Comparison of ENCODE assay signal across 9 mouse cellular contexts in the genomic region with DNA sequence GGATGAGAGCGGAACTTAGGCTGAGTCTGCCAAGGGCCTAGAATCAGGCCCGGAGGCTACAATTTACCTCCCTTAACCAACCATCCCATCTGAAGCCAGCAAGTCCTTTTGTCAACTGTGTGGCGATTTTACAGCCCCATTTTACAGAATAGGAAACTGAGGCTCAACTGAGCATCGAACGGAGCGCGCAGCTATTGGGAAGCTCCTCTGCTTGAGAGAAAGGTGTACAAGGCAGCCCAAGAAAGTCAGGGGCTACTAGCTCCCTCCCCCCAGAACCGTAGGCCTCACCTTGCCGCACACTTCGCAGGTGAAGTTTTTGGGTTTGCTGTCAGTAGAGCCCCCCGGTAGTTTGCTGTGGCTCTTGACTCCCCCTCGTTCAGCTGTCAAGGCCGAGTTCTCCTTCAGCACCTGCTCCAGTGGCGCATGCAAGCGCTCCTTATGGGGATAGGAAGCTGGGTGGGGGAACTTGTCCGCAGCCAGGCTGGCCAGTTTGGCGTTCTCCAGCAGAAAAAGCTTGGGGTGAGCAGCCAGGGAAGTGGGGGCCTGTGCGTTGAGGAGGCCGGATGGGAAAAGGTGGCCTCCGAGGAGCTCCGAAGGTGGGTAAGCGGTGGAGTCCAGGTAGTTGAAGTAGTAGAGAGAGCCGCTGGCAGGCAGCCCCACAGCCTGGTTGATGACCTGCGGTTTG. TPM values are rescaled to one million over a fixed set of nuclear protein-coding genes. Genes with fewer than 3 reads are reported as not detected.
DNase-seq lines count a peak whose midpoint lies in the region; ATAC-seq and TF ChIP-seq lines count a peak whose summit lies in the region.
"Had no signal": no experiment of that assay in that cellular context is flagged by ENCODE, and none has a peak within 500 bp of the region (broad histone marks: within the 10 kb centered on the region; RNA-seq: fewer than 3 reads in every experiment).

No protein-coding gene starts in this region.

- TF ChIP-seq CTCF in lung, postnatal 0 days (IDR thresholded peaks at IDR 0.05): no peak

- ATAC-seq in hindbrain, embryonic 13.5 days (ENCODE audit: low FRiP score): no peak
- ATAC-seq in hindbrain, embryonic 11.5 days (ENCODE audit: low FRiP score): no peak
- no peak for ATAC-seq in forebrain, embryonic 12.5 days (ENCODE audit: low FRiP score)
- no peak for ATAC-seq in midbrain, embryonic 12.5 days (ENCODE audit: low FRiP score, low read depth)
- no peak for ATAC-seq in lung, postnatal 0 days

- H3K36me3 ChIP-seq in hindbrain, embryonic 13.5 days: no peaks in the 10 kb centered on the region
- H3K36me3 ChIP-seq in hindbrain, embryonic 11.5 days (ENCODE audit: control insufficient read depth, insufficient read depth, low read length): no peaks in the 10 kb centered on the region
- no peaks in the 10 kb centered on the region for H3K36me3 ChIP-seq in forebrain, embryonic 12.5 days (replicated peaks)
- H3K36me3 ChIP-seq in midbrain, embryonic 12.5 days: no peaks in the 10 kb centered on the region
- no peaks in the 10 kb centered on the region for H3K36me3 ChIP-seq in lung, postnatal 0 days (ENCODE audit: insufficient read depth, low read length)

- WGBS in hindbrain, embryonic 13.5 days: 3% methylated on average over 24 of the region's 24 CpGs
- WGBS in hindbrain, embryonic 11.5 days: 2% methylated on average over 24 of the region's 24 CpGs
- WGBS in forebrain, embryonic 12.5 days: 2% methylated on average over 24 of the region's 24 CpGs
- WGBS in midbrain, embryonic 12.5 days: 3% methylated on average over 24 of the region's 24 CpGs
- WGBS in lung, postnatal 0 days: 4% methylated on average over 23 of the region's 24 CpGs

- TF ChIP-seq EP300 in lung, postnatal 0 days (IDR thresholded peaks at IDR 0.05): no peak

- H3K27ac ChIP-seq in hindbrain, embryonic 13.5 days: no peak overlapping the region
- no peak overlapping the region for H3K27ac ChIP-seq in hindbrain, embryonic 11.5 days (ENCODE audit: low read depth, low read length)
- H3K27ac ChIP-seq in forebrain, embryonic 12.5 days: peak overlapping the region; percentile 96
- H3K27ac ChIP-seq in midbrain, embryonic 12.5 days (replicated peaks): peak overlapping the region; percentile 58
- H3K27ac ChIP-seq in lung, postnatal 0 days (ENCODE audit: low read length): no peak overlapping the region

- DNase-seq in hindbrain, embryonic 11.5 days (ENCODE audit: low spot score): no peak
- peak; percentile 41 for DNase-seq in ZHBTc4 (ENCODE audit: low read depth, low spot score)
- no peak for DNase-seq in left cerebral cortex, postnatal 4 days
- DNase-seq in lung, postnatal 4 days: no peak
- no peak for DNase-seq in lung, postnatal 0 days (ENCODE audit: low spot score)

- no peaks in the 10 kb centered on the region for H3K9me3 ChIP-seq in hindbrain, embryonic 13.5 days
- no peaks in the 10 kb centered on the region for H3K9me3 ChIP-seq in hindbrain, embryonic 11.5 days (ENCODE audit: control insufficient read depth, low read length)
- H3K9me3 ChIP-seq in forebrain, embryonic 12.5 days: no peaks in the 10 kb centered on the region
- no peaks in the 10 kb centered on the region for H3K9me3 ChIP-seq in midbrain, embryonic 12.5 days
- H3K9me3 ChIP-seq in lung, postnatal 0 days (ENCODE audit: low read length): no peaks in the 10 kb centered on the region

- peaks cover 100% of the 10 kb centered on the region for H3K27me3 ChIP-seq in hindbrain, embryonic 13.5 days
- peaks cover 97% of the 10 kb centered on the region for H3K27me3 ChIP-seq in hindbrain, embryonic 11.5 days (ENCODE audit: control insufficient read depth, insufficient read depth, low read length)
- H3K27me3 ChIP-seq in forebrain, embryonic 12.5 days: peaks cover 97% of the 10 kb centered on the region
- H3K27me3 ChIP-seq in midbrain, embryonic 12.5 days: peaks cover 100% of the 10 kb centered on the region
- peaks cover 97% of the 10 kb centered on the region for H3K27me3 ChIP-seq in lung, postnatal 0 days (replicated peaks; ENCODE audit: insufficient read depth, low read length)

- peak overlapping the region; percentile 11; the same call in 1 of the 2 replicates for H3K4me3 ChIP-seq in hindbrain, embryonic 13.5 days
- no peak overlapping the region for H3K4me3 ChIP-seq in hindbrain, embryonic 11.5 days (ENCODE audit: low read depth, low read length)
- H3K4me3 ChIP-seq in forebrain, embryonic 12.5 days (replicated peaks): peak overlapping the region; percentile 58
- peak overlapping the region; percentile 34 for H3K4me3 ChIP-seq in midbrain, embryonic 12.5 days
- H3K4me3 ChIP-seq in lung, postnatal 0 days (ENCODE audit: low read depth, low read length): no peak overlapping the region

- H3K9ac ChIP-seq in hindbrain, embryonic 13.5 days: no peak overlapping the region
- no peak overlapping the region for H3K9ac ChIP-seq in hindbrain, embryonic 11.5 days (ENCODE audit: low read depth, low read length)
- H3K9ac ChIP-seq in forebrain, embryonic 12.5 days: peak overlapping the region; percentile 90
- peak overlapping the region; percentile 11; the same call in 1 of the 2 replicates for H3K9ac ChIP-seq in midbrain, embryonic 12.5 days (replicated peaks)
- H3K9ac ChIP-seq in lung, postnatal 0 days (replicated peaks; ENCODE audit: low read depth): no peak overlapping the region

- H3K4me2 ChIP-seq in hindbrain, embryonic 13.5 days: no peak overlapping the region
- H3K4me2 ChIP-seq in hindbrain, embryonic 11.5 days (replicated peaks; ENCODE audit: low read depth, low read length): no peak overlapping the region
- H3K4me2 ChIP-seq in forebrain, embryonic 12.5 days: peak overlapping the region; percentile 57
- H3K4me2 ChIP-seq in midbrain, embryonic 12.5 days (replicated peaks): peak overlapping the region; percentile 29; the same call in 1 of the 2 replicates
- no peak overlapping the region for H3K4me2 ChIP-seq in lung, postnatal 0 days (replicated peaks; ENCODE audit: low read depth, low read length)

- intact Hi-C loops in left cerebral cortex, postnatal 4 days (cut with DNase I): loop anchor here (5.0 to 10.0 kb wide), 2 partner anchors 42 to 171 kb away; no protein-coding TSS in a partner anchor

- peaks cover 22% of the 10 kb centered on the region for H3K4me1 ChIP-seq in hindbrain, embryonic 13.5 days (replicated peaks)
- H3K4me1 ChIP-seq in hindbrain, embryonic 11.5 days (replicated peaks; ENCODE audit: control insufficient read depth, insufficient read depth, low read length): no peaks in the 10 kb centered on the region; the same call in 1 of the 2 replicates
- peaks cover 58% of the 10 kb centered on the region for H3K4me1 ChIP-seq in forebrain, embryonic 12.5 days
- H3K4me1 ChIP-seq in midbrain, embryonic 12.5 days: peaks cover 50% of the 10 kb centered on the region
- no peaks in the 10 kb centered on the region for H3K4me1 ChIP-seq in lung, postnatal 0 days (ENCODE audit: insufficient read depth, low read depth, low read length)

RNA-seq across cellular contexts. Expression of a gene that starts 3.8 kb away (rescaled TPM):
- polyA plus RNA-seq in hindbrain, embryonic 13.5 days (2015; fragmentation: Nextera tagmentation; extraction: Ambion mirVana): 0.10 and 0.74 TPM in 2 replicates
- polyA plus RNA-seq in hindbrain, embryonic 11.5 days (2014; fragmentation: Nextera tagmentation; extraction: Ambion mirVana): not detected in 2 replicates
- 46.8 and 52.6 TPM in 2 replicates for polyA plus RNA-seq in forebrain, embryonic 12.5 days (2016; fragmentation: Nextera tagmentation; extraction: Ambion mirVana)
- 2.9 and 7.7 TPM in 2 replicates for polyA plus RNA-seq in midbrain, embryonic 12.5 days (2016; fragmentation: Nextera tagmentation; extraction: Ambion mirVana)
- total RNA-seq in left cerebral cortex, postnatal 4 days (2021): 10 to 100 TPM; 53.3 to 54.3 TPM
- not detected in 2 replicates for polyA plus RNA-seq in lung, postnatal 0 days (2015; fragmentation: Nextera tagmentation; extraction: Ambion mirVana)
- total RNA-seq: megakaryocyte-erythroid progenitor cell, adult 5-6 weeks had no signal

Comparison
In these comparisons a context has a peak if more than half of its experiments do, and no peak if none do; other contexts are left out.
1. H3K4me3 ChIP-seq: peak in hindbrain, embryonic 13.5 days (single experiment), forebrain, embryonic 12.5 days (single experiment) and midbrain, embryonic 12.5 days (single experiment); none in hindbrain, embryonic 11.5 days (single experiment) and lung, postnatal 0 days (single experiment).
2. H3K27ac ChIP-seq: peak in forebrain, embryonic 12.5 days (single experiment) and midbrain, embryonic 12.5 days (single experiment); none in hindbrain, embryonic 13.5 days (single experiment), hindbrain, embryonic 11.5 days (single experiment) and lung, postnatal 0 days (single experiment).
3. H3K4me2 ChIP-seq: peak in forebrain, embryonic 12.5 days (single experiment) and midbrain, embryonic 12.5 days (single experiment); none in hindbrain, embryonic 13.5 days (single experiment), hindbrain, embryonic 11.5 days (single experiment) and lung, postnatal 0 days (single experiment).
4. H3K9ac ChIP-seq: peak in forebrain, embryonic 12.5 days (single experiment) and midbrain, embryonic 12.5 days (single experiment); none in hindbrain, embryonic 13.5 days (single experiment), hindbrain, embryonic 11.5 days (single experiment) and lung, postnatal 0 days (single experiment).